Mouse (Mus musculus) kidney, embryonic 14.5 days (tissue): ENCODE measurements around the gene Actr6. TPM values are rescaled to one million over a fixed set of nuclear protein-coding genes. Genes with fewer than 3 reads are reported as not detected.
A peak's percentile ranks its signal among the peaks of the same experiment; 100 is the strongest.

Experiments
- ATAC-seq: fragments of 200-750 bp; cut with Nextera tagmentation; 2 replicates; pipeline ENCODE4 v1.8.0; 2017; ENCODE audit warnings: moderate number of reproducible peaks, mild to moderate bottlenecking, moderate TSS enrichment, moderate library complexity; ENCODE audit not compliant: low FRiP score, low TSS enrichment
- H3K27ac ChIP-seq: fragments of 300-500 bp; sonication (generic); 2 replicates; pipeline ENCODE4 v1.5.1; 2014; ENCODE audit warnings: low read depth, mild to moderate bottlenecking, low read length, moderate library complexity, mixed read lengths
- H3K27me3 ChIP-seq: fragments of 300-500 bp; sonication (generic); 2 replicates; pipeline ENCODE4 v1.6.1; 2014; ENCODE audit warnings: mild to moderate bottlenecking, low read length; ENCODE audit not compliant: control insufficient read depth, insufficient read depth
- H3K36me3 ChIP-seq: fragments of 300-500 bp; sonication (generic); 2 replicates; pipeline ENCODE4 v1.6.1; 2014; ENCODE audit warnings: low read length, mixed read lengths; ENCODE audit not compliant: control insufficient read depth, insufficient read depth
- H3K4me1 ChIP-seq: fragments of 300-500 bp; sonication (generic); 2 replicates; pipeline ENCODE4 v1.6.1; 2014; ENCODE audit warnings: low read length, mixed read lengths; ENCODE audit not compliant: control insufficient read depth, insufficient read depth
- H3K4me2 ChIP-seq: fragments of 300-500 bp; sonication (generic); replicated peaks from 2 replicates; pipeline ENCODE4 v1.6.1; 2014; ENCODE audit warnings: low read depth, mild to moderate bottlenecking, low read length
- H3K4me3 ChIP-seq: fragments of 300-500 bp; sonication (generic); 2 replicates; pipeline ENCODE4 v1.5.1; 2014; ENCODE audit warnings: mild to moderate bottlenecking, low read length
- H3K9ac ChIP-seq: fragments of 300-500 bp; sonication (generic); 2 replicates; pipeline ENCODE4 v1.6.1; 2014; ENCODE audit warnings: low read depth, mild to moderate bottlenecking, low read length, moderate library complexity
- H3K9me3 ChIP-seq: fragments of 300-500 bp; sonication (generic); 2 replicates; pipeline ENCODE4 v1.6.1; 2016; ENCODE audit warnings: low read length; ENCODE audit not compliant: control insufficient read depth
- WGBS: fragments of 180-500 bp; shearing (Covaris S2); extraction: QIAGEN DNeasy Blood & Tissue Kit; methylation state at CpG from one replicate; pipeline ENCODE4 v1.1.7; 2014; 5-methylcytosine and 5-hydroxymethylcytosine counted together
- polyA plus RNA-seq: library from polyadenylated mRNA; unstranded; fragments of >200 nt; fragmentation: Nextera tagmentation; extraction: Ambion mirVana; gene quantifications from 2 replicates; pipeline ENCODE4 v1.2.1, GENCODE M21; 2014

Actr6 gene
- polyA plus RNA-seq, 1 experiment from 2014 or later = 36.3 TPM

- H3K9ac ChIP-seq = no peak overlapping the region
- no peaks in the 10 kb centered on the region for H3K27me3 ChIP-seq
- H3K4me3 ChIP-seq = peak overlapping the region; percentile 98
- ATAC-seq = no peak
- H3K9me3 ChIP-seq = no peaks in the 10 kb centered on the region
- 32% methylated on average over 3 of the region's 3 CpGs for WGBS
- no peak overlapping the region for H3K27ac ChIP-seq
- 0 out of 2 replicates have a peak, but pooled peaks cover 3% of the 10 kb centered on the region for H3K4me1 ChIP-seq
- H3K36me3 ChIP-seq = no peaks in the 10 kb centered on the region
- H3K4me2 ChIP-seq = peak overlapping the region; percentile 35
Observed at GRCm38 (mm10) chr10:89744341-89744740, 12.2 kb upstream of the Actr6 start.

GRCm38 (mm10) chr10:89743266-89743665 is 11.2 kb upstream of the Actr6 start:
- 0 out of 2 replicates have a peak, but pooled peaks cover 3% of the 10 kb centered on the region for H3K4me1 ChIP-seq
- H3K9ac ChIP-seq = no peak overlapping the region
- H3K27ac ChIP-seq = no peak overlapping the region
- no peak overlapping the region for H3K4me3 ChIP-seq
- no peaks in the 10 kb centered on the region for H3K36me3 ChIP-seq
- no peaks in the 10 kb centered on the region for H3K27me3 ChIP-seq
- WGBS = 81% methylated on average over 4 of the region's 4 CpGs
- no peak overlapping the region for H3K4me2 ChIP-seq
- H3K9me3 ChIP-seq = no peaks in the 10 kb centered on the region
- ATAC-seq = no peak

- H3K27ac ChIP-seq = no peak overlapping the region
- no peaks in the 10 kb centered on the region for H3K4me1 ChIP-seq
- no peak overlapping the region for H3K4me2 ChIP-seq
- no peaks in the 10 kb centered on the region for H3K27me3 ChIP-seq
- no peak overlapping the region for H3K4me3 ChIP-seq
- WGBS = 84% methylated on average over 6 of the region's 6 CpGs
- H3K9me3 ChIP-seq = no peaks in the 10 kb centered on the region
- no peak for ATAC-seq
- no peaks in the 10 kb centered on the region for H3K36me3 ChIP-seq
- no peak overlapping the region for H3K9ac ChIP-seq
Observed at GRCm38 (mm10) chr10:89740995-89741394, 8.9 kb upstream of the Actr6 start.

GRCm38 (mm10) chr10:89739703-89740102 is 7.6 kb upstream of the Actr6 start:
- no peak for ATAC-seq
- Histone ChIP-seq H3K9ac (no peak overlapping the region), H3K4me1 (no peaks in the 10 kb centered on the region), H3K4me3 (no peak overlapping the region), H3K36me3 (no peaks in the 10 kb centered on the region), H3K27ac (no peak overlapping the region), H3K9me3 (no peaks in the 10 kb centered on the region), H3K27me3 (no peaks in the 10 kb centered on the region), H3K4me2 (no peak overlapping the region)
- 64% methylated on average over 7 of the region's 7 CpGs for WGBS

- 91% methylated on average over 9 of the region's 9 CpGs for WGBS
- H3K9ac ChIP-seq = no peak overlapping the region
- ATAC-seq = no peak
Observed at GRCm38 (mm10) chr10:89738395-89738794, 6.3 kb upstream of the Actr6 start.

GRCm38 (mm10) chr10:89737887-89738286 is 5.8 kb upstream of the Actr6 start:
- H3K4me1 ChIP-seq = no peaks in the 10 kb centered on the region
- H3K4me2 ChIP-seq = no peak overlapping the region
- no peak overlapping the region for H3K9ac ChIP-seq
- ATAC-seq = no peak
- no peaks in the 10 kb centered on the region for H3K9me3 ChIP-seq
- H3K27me3 ChIP-seq = no peaks in the 10 kb centered on the region
- no peaks in the 10 kb centered on the region for H3K36me3 ChIP-seq
- WGBS = 85% methylated on average over 3 of the region's 3 CpGs
- no peak overlapping the region for H3K4me3 ChIP-seq
- no peak overlapping the region for H3K27ac ChIP-seq

More at GRCm38 (mm10) chr10:89738395-89738794, 6.3 kb upstream of the Actr6 start:
- no peak overlapping the region for H3K4me2 ChIP-seq
- H3K27me3 ChIP-seq = no peaks in the 10 kb centered on the region
- H3K27ac ChIP-seq = no peak overlapping the region
- no peak overlapping the region for H3K4me3 ChIP-seq
- H3K36me3 ChIP-seq = no peaks in the 10 kb centered on the region
- H3K4me1 ChIP-seq = no peaks in the 10 kb centered on the region
- H3K9me3 ChIP-seq = no peaks in the 10 kb centered on the region

GRCm38 (mm10) chr10:89737092-89737491 is 5.0 kb upstream of the Actr6 start:
- no peak for ATAC-seq
- Histone ChIP-seq H3K4me1 (0 out of 2 replicates have a peak, but pooled peaks cover 3% of the 10 kb centered on the region), H3K36me3 (no peaks in the 10 kb centered on the region), H3K9me3 (no peaks in the 10 kb centered on the region), H3K27me3 (no peaks in the 10 kb centered on the region), H3K27ac (no peak overlapping the region), H3K4me2 (no peak overlapping the region), H3K4me3 (no peak overlapping the region), H3K9ac (no peak overlapping the region)
- WGBS = 42% methylated on average over 5 of the region's 5 CpGs

- no peak overlapping the region for H3K27ac ChIP-seq
- 17% methylated on average over 5 of the region's 5 CpGs for WGBS
Observed at GRCm38 (mm10) chr10:89731341-89731740, 754 bp downstream of the Actr6 start.

GRCm38 (mm10) chr10:89730386-89730785 is 1.7 kb downstream of the Actr6 start:
- ATAC-seq = no peak
- peaks cover 11% of the 10 kb centered on the region for H3K4me1 ChIP-seq
- no peak overlapping the region for H3K4me3 ChIP-seq
- no peaks in the 10 kb centered on the region for H3K27me3 ChIP-seq
- H3K9ac ChIP-seq = no peak overlapping the region
- no peak overlapping the region for H3K27ac ChIP-seq
- no peaks in the 10 kb centered on the region for H3K9me3 ChIP-seq
- peaks cover 19% of the 10 kb centered on the region; the same call in 1 of the 2 replicates for H3K36me3 ChIP-seq
- 0 out of 2 replicates have a peak overlapping the region, but pooled peaks have one; percentile 3 for H3K4me2 ChIP-seq
- WGBS = 90% methylated on average over 6 of the region's 6 CpGs

More at GRCm38 (mm10) chr10:89731341-89731740, 754 bp downstream of the Actr6 start:
- Histone ChIP-seq H3K4me3 (peak overlapping the region; percentile 74), H3K4me2 (peak overlapping the region; percentile 74), H3K9ac (peak overlapping the region; percentile 59; the same call in 1 of the 2 replicates), H3K9me3 (no peaks in the 10 kb centered on the region), H3K27me3 (no peaks in the 10 kb centered on the region), H3K36me3 (peaks cover 11% of the 10 kb centered on the region; the same call in 1 of the 2 replicates), H3K4me1 (peaks cover 11% of the 10 kb centered on the region)
- ATAC-seq = no peak
